Mouse (Mus musculus): ENCODE results near the gene Myo16. TPM values are rescaled to one million over a fixed set of nuclear protein-coding genes. Genes with fewer than 3 reads are reported as not detected.

Gene Myo16
- polyA plus RNA-seq, 1 experiment from 2014 or later, result 0.01 TPM

DNA sequence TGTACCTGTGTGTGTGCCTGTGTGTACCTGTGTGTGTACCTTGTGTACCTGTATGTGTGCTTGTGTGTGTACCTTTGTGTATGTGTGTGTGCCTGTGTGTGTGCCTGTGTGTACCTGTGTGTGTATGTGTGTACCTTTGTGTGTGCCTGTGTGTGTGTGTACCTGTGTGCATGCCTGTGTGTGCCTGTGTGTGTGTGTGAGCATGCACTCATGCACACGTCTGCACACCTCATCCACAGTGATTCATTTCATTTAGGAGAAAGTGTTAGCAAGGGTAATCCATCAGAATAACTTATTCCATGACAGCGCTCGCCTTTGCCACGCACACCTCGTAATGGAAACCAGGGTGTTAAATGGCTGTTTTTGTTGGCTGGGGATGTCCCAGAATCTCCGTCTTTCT lies 36.9 kb downstream of the Myo16 start:
- Histone ChIP-seq H3K4me1 (ENCODE audit: insufficient read depth) (no peaks in the 10 kb centered on the region), H3K36me3 (replicated peaks; ENCODE audit: insufficient read depth, low read length) (no peaks in the 10 kb centered on the region), H3K27me3 (ENCODE audit: insufficient read depth, low read length) (no peaks in the 10 kb centered on the region), H3K9ac (replicated peaks) (no peak overlapping the region), H3K4me3 (ENCODE audit: low read depth, low read length) (no peak overlapping the region), H3K9me3 (ENCODE audit: low read length) (no peaks in the 10 kb centered on the region), H3K27ac (ENCODE audit: low read depth) (no peak overlapping the region), H3K4me2 (ENCODE audit: low read depth, low read length) (no peak overlapping the region)
- 70% methylated on average over 6 of the region's 6 CpGs for WGBS (ENCODE audit: insufficient replicate concordance)
- ATAC-seq (no peak), DNase-seq (no peak)
- no peak for TF ChIP-seq EP300 (IDR thresholded peaks at IDR 0.05; ENCODE audit: low read depth)
- no peak for TF ChIP-seq CTCF (IDR thresholded peaks at IDR 0.05; ENCODE audit: low read depth)

DNA sequence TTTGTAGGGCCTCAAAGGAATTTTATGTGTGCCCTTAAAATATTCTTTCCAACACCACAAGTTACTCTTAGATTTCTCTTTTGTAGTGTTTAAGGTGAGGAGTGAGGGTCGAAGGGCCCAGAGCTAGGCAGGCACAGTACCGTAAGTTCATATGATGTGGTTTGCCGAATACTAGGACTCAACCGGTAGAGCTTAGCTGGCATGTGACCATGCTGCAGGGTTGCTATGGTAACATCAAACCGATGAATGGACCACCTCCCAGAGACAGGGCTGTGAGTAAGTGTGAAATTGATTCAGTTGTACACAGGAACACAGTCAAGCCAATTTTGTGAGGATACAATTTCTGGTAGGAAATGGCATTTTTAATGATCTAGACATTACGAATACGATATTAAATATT lies 44.5 kb downstream of the Myo16 start:
- DNase-seq, result no peak
- H3K27me3 ChIP-seq (ENCODE audit: insufficient read depth, low read length), result no peaks in the 10 kb centered on the region
- H3K36me3 ChIP-seq (replicated peaks; ENCODE audit: insufficient read depth, low read length), result no peaks in the 10 kb centered on the region
- no peak overlapping the region for H3K9ac ChIP-seq (replicated peaks)
- H3K4me1 ChIP-seq (ENCODE audit: insufficient read depth), result no peaks in the 10 kb centered on the region
- no peak overlapping the region for H3K4me3 ChIP-seq (ENCODE audit: low read depth, low read length)
- no peak for ATAC-seq
- no peak for TF ChIP-seq EP300 (IDR thresholded peaks at IDR 0.05; ENCODE audit: low read depth)
- no peak for TF ChIP-seq CTCF (IDR thresholded peaks at IDR 0.05; ENCODE audit: low read depth)
- no peak overlapping the region for H3K4me2 ChIP-seq (ENCODE audit: low read depth, low read length)
- WGBS (ENCODE audit: insufficient replicate concordance), result 73% methylated on average over 7 of the region's 7 CpGs
- H3K27ac ChIP-seq (ENCODE audit: low read depth), result no peak overlapping the region
- no peaks in the 10 kb centered on the region for H3K9me3 ChIP-seq (ENCODE audit: low read length)

- no peak for ATAC-seq
These were observed 45.6 kb downstream of the Myo16 start for GRCm38 (mm10) chr8:10199301-10199700.

DNA sequence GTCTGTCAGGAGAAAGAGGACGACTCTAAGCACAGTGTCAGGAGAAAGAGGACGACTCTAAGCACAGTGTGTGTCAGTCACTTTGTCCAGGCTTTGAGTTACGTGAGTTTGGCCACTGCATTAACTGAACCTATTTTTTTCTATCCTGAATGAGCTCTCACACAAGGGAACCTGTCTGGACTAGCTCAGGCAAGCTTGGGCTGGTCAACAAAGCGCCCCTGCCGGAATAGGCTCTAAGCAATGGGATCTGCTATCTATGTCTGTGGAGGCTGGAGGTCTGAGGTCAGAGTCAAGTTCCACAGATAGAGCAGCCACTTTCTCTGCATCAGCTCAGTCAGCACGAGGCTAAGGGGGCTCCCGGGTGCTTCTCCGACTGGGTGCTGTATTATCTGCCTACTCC lies 46.3 kb downstream of the Myo16 start:
- Histone ChIP-seq H3K4me1 (ENCODE audit: insufficient read depth) (no peaks in the 10 kb centered on the region), H3K9ac (replicated peaks) (no peak overlapping the region), H3K36me3 (replicated peaks; ENCODE audit: insufficient read depth, low read length) (no peaks in the 10 kb centered on the region), H3K9me3 (ENCODE audit: low read length) (no peaks in the 10 kb centered on the region), H3K4me2 (ENCODE audit: low read depth, low read length) (no peak overlapping the region), H3K4me3 (ENCODE audit: low read depth, low read length) (no peak overlapping the region), H3K27ac (ENCODE audit: low read depth) (no peak overlapping the region), H3K27me3 (ENCODE audit: insufficient read depth, low read length) (no peaks in the 10 kb centered on the region)
- WGBS (ENCODE audit: insufficient replicate concordance), result 66% methylated on average over 8 of the region's 8 CpGs
- ATAC-seq, result no peak
- TF ChIP-seq EP300 (IDR thresholded peaks at IDR 0.05; ENCODE audit: low read depth), result no peak
- TF ChIP-seq CTCF (IDR thresholded peaks at IDR 0.05; ENCODE audit: low read depth), result no peak
- no peak for DNase-seq

More at GRCm38 (mm10) chr8:10199301-10199700, 45.6 kb downstream of the Myo16 start:
- no peaks in the 10 kb centered on the region for H3K27me3 ChIP-seq (ENCODE audit: insufficient read depth, low read length)
- no peaks in the 10 kb centered on the region for H3K9me3 ChIP-seq (ENCODE audit: low read length)
- no peak overlapping the region for H3K27ac ChIP-seq (ENCODE audit: low read depth)
- TF ChIP-seq EP300 (IDR thresholded peaks at IDR 0.05; ENCODE audit: low read depth), result no peak
- TF ChIP-seq CTCF (IDR thresholded peaks at IDR 0.05; ENCODE audit: low read depth), result no peak
- no peak overlapping the region for H3K9ac ChIP-seq (replicated peaks)
- no peak overlapping the region for H3K4me3 ChIP-seq (ENCODE audit: low read depth, low read length)
- no peak for DNase-seq
- H3K36me3 ChIP-seq (replicated peaks; ENCODE audit: insufficient read depth, low read length), result no peaks in the 10 kb centered on the region
- H3K4me1 ChIP-seq (ENCODE audit: insufficient read depth), result no peaks in the 10 kb centered on the region
- no peak overlapping the region for H3K4me2 ChIP-seq (ENCODE audit: low read depth, low read length)
- WGBS (ENCODE audit: insufficient replicate concordance), result 77% methylated on average over 5 of the region's 5 CpGs

DNA sequence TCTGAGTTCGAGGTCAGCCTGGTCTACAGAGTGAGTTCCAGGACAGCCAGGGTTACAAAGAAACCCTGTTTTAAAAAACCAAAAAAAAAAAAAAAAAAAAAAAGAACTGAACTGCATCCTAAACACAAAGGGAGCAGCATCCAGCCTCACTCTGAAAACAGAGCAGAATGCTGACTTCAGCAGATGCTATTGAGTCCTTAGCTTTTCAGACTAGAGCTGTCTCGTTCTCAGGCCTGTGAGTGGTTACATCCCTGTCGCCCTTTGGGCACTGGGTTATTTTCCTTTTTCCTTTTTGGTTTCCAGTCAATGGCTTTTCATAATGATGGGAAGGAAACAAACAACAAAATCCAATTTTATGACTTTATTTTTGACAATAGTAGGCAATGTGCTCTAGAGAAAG lies 61.3 kb downstream of the Myo16 start:
- TF ChIP-seq CTCF (IDR thresholded peaks at IDR 0.05; ENCODE audit: low read depth) (no peak), EP300 (IDR thresholded peaks at IDR 0.05; ENCODE audit: low read depth) (no peak)
- 68% methylated on average over 3 of the region's 3 CpGs for WGBS (ENCODE audit: insufficient replicate concordance)
- H3K4me3 ChIP-seq (ENCODE audit: low read depth, low read length), result no peak overlapping the region
- H3K4me2 ChIP-seq (ENCODE audit: low read depth, low read length), result no peak overlapping the region
- H3K27ac ChIP-seq (ENCODE audit: low read depth), result no peak overlapping the region
- ATAC-seq, result no peak
- no peak for DNase-seq
- H3K27me3 ChIP-seq (ENCODE audit: insufficient read depth, low read length), result no peaks in the 10 kb centered on the region
- H3K36me3 ChIP-seq (replicated peaks; ENCODE audit: insufficient read depth, low read length), result no peaks in the 10 kb centered on the region
- H3K4me1 ChIP-seq (ENCODE audit: insufficient read depth), result no peaks in the 10 kb centered on the region
- H3K9me3 ChIP-seq (ENCODE audit: low read length), result no peaks in the 10 kb centered on the region
- no peak overlapping the region for H3K9ac ChIP-seq (replicated peaks)

- Histone ChIP-seq H3K9me3 (ENCODE audit: low read length) (no peaks in the 10 kb centered on the region), H3K4me2 (ENCODE audit: low read depth, low read length) (no peak overlapping the region), H3K4me3 (ENCODE audit: low read depth, low read length) (no peak overlapping the region), H3K4me1 (ENCODE audit: insufficient read depth) (no peaks in the 10 kb centered on the region), H3K27ac (ENCODE audit: low read depth) (no peak overlapping the region), H3K9ac (replicated peaks) (no peak overlapping the region), H3K27me3 (ENCODE audit: insufficient read depth, low read length) (no peaks in the 10 kb centered on the region), H3K36me3 (replicated peaks; ENCODE audit: insufficient read depth, low read length) (no peaks in the 10 kb centered on the region)
- TF ChIP-seq EP300 (IDR thresholded peaks at IDR 0.05; ENCODE audit: low read depth), result no peak
- no peak for TF ChIP-seq CTCF (IDR thresholded peaks at IDR 0.05; ENCODE audit: low read depth)
- 55% methylated on average over 5 of the region's 5 CpGs for WGBS (ENCODE audit: insufficient replicate concordance)
- DNase-seq (no peak), ATAC-seq (no peak)
These were observed 66.1 kb downstream of the Myo16 start for GRCm38 (mm10) chr8:10219761-10220276.

DNA sequence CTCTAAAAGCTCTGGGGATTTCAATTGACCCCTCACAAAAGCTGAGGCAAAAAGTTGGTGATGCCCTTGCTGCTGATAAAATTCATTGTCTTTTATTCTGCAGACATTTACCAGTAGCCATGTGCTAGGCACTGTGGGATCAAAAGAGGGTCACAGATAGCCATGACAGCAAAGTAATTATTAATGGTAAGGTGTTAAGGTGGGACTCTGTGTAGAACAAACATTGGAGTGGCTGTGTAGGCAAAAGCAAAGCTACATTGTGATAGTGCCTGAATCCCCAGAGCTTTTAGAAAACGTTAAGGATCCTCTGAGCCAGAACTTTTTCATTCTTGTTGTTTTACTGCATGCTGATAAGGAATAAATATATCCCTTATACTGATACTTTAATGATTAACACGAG lies 69.1 kb downstream of the Myo16 start:
- TF ChIP-seq EP300 (IDR thresholded peaks at IDR 0.05; ENCODE audit: low read depth) (no peak), CTCF (IDR thresholded peaks at IDR 0.05; ENCODE audit: low read depth) (no peak)
- Histone ChIP-seq H3K4me3 (ENCODE audit: low read depth, low read length) (no peak overlapping the region), H3K27me3 (ENCODE audit: insufficient read depth, low read length) (no peaks in the 10 kb centered on the region), H3K27ac (ENCODE audit: low read depth) (no peak overlapping the region), H3K4me1 (ENCODE audit: insufficient read depth) (no peaks in the 10 kb centered on the region), H3K36me3 (replicated peaks; ENCODE audit: insufficient read depth, low read length) (no peaks in the 10 kb centered on the region), H3K9ac (replicated peaks) (no peak overlapping the region), H3K9me3 (ENCODE audit: low read length) (no peaks in the 10 kb centered on the region), H3K4me2 (ENCODE audit: low read depth, low read length) (no peak overlapping the region)
- WGBS (ENCODE audit: insufficient replicate concordance), result 36% methylated on average over 2 of the region's 2 CpGs
- DNase-seq (no peak), ATAC-seq (no peak)
